Mouse (Mus musculus): ENCODE results near the gene Tmc1.

The Tmc1 gene

DNA sequence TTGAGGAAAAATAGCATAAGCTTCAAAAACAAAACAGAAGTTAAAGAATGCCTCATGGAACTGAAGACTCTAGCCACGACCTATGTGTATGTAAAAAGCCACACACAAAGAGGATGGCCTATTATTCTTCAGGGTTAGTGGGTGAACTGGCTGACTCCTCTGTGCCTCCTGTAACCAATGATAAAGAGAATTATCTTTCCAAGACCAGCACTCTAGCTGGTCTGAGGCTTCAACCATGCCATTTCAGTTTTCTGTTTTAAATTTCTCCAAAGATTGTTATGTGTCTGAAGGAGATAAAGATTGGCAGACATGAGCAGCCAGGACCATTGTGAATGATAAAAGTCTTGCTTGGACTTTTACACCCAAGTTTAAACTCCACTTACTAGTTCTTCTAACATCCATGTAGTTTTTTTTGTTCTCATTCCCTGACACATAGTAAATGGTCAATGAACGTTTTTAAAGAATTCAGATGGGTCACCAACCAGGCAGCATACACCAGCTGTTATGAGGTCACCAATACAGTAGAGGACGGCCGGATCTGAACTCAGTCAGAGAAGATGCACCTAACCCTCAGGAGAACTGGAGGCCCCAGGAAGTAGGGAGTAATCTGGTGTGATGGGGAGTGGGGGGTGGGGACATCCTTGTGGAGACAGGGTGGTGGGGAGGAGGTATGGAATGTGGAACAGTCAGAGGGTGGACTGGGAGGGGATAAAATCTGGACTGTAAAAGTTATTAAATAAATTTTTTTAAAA, 192.2 kb downstream of the Tmc1 start:
- no peak for DNase-seq (ENCODE audit: low read depth, low spot score)
- Histone ChIP-seq H3K27me3 (ENCODE audit: control insufficient read depth, insufficient read depth, low read length, poor library complexity, severe bottlenecking) (no peaks in the 10 kb centered on the region), H3K36me3 (ENCODE audit: control insufficient read depth, insufficient read depth, low read length, poor library complexity, severe bottlenecking) (no peaks in the 10 kb centered on the region)

DNA sequence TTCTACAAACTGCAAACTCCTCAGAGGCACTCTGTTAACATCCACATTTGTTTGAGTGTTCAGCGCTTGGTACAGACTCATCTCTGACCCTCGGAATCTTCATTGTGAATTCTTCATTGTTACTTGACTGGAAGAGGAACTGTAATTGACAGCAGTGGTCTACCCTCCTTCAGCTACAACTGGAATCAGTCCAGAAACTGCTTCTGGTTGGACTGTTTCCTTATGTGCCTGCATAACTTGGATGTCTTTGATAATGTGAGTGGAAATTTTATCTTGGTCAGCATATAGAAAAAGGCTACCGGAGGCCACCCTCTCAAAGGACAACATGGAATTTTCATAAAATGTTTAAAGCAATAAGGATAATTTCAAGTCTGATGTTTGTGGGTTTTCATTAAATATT, 192.9 kb downstream of the Tmc1 start:
- no peaks in the 10 kb centered on the region for H3K36me3 ChIP-seq (ENCODE audit: control insufficient read depth, insufficient read depth, low read length, poor library complexity, severe bottlenecking)
- H3K27me3 ChIP-seq (ENCODE audit: control insufficient read depth, insufficient read depth, low read length, poor library complexity, severe bottlenecking): no peaks in the 10 kb centered on the region
- no peak for DNase-seq (ENCODE audit: low read depth, low spot score)

DNA sequence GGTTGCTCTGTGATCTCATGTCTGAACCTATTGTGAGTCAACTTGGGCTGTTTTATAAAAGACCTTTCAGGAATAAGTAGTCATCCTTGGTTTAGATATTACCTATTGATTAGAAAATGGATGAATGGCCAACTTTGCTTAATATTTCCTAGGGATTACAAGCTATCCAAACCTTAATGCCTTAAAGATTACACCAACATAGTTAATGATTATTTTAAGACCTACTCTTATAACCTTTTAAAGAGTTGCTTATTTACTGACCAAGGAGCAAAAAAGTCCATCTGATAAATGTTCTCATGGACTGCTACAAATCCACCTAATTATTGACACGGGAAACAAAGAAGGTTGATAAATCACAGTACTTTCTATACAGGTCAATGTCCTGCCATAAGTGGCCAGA, 209.4 kb downstream of the Tmc1 start:
- H3K27me3 ChIP-seq (ENCODE audit: control insufficient read depth, insufficient read depth, low read length, poor library complexity, severe bottlenecking): no peaks in the 10 kb centered on the region
- no peak for DNase-seq (ENCODE audit: low read depth, low spot score)
- H3K36me3 ChIP-seq (ENCODE audit: control insufficient read depth, insufficient read depth, low read length, poor library complexity, severe bottlenecking): no peaks in the 10 kb centered on the region
